Mouse (Mus musculus) cerebellum, adult 2 months (tissue): ENCODE measurements at regions not wholly inside any gene's neighbourhood (a gene's known extent, or its start where the extent isn't known, plus 50 kb on each side); places are given as distances from the start of the nearest gene placed in this dataset.
A peak's percentile ranks its signal among the peaks of the same experiment; 100 is the strongest.

Experiments used
- DNase-seq, 2 experiments: peaks; one replicate each; pipeline ENCODE4 v3.0.0; 2021
- H3K27ac ChIP-seq: fragments of 200-500 bp; 2 replicates; pipeline ENCODE4 v1.5.1; 2012; ENCODE audit warnings: low read length, control low read depth, inconsistent platforms; ENCODE audit not compliant: insufficient read depth
- H3K27me3 ChIP-seq: fragments of 200-500 bp; 2 replicates; pipeline ENCODE4 v1.6.1; 2012; ENCODE audit warnings: inconsistent platforms, mild to moderate bottlenecking, low read length, moderate library complexity; ENCODE audit not compliant: control insufficient read depth, insufficient read depth
- H3K4me1 ChIP-seq: fragments of 200-500 bp; 2 replicates; pipeline ENCODE4 v1.6.1; 2011; ENCODE audit warnings: low read length; ENCODE audit not compliant: control insufficient read depth, insufficient read depth
- H3K4me3 ChIP-seq: fragments of 200-500 bp; replicated peaks from 2 replicates; pipeline ENCODE3; 2011; ENCODE audit warnings: mild to moderate bottlenecking, low read depth, low read length, control low read depth; ENCODE audit not compliant: insufficient read depth
- CTCF ChIP-seq: fragments of 200-500 bp; IDR thresholded peaks from 2 replicates; pipeline ENCODE4 v1.5.1; 2011; ENCODE audit warnings: low read depth, mild to moderate bottlenecking, control low read depth, low read length, moderate library complexity, borderline replicate concordance; ENCODE audit not compliant: insufficient read depth
- POLR2A ChIP-seq: fragments of 200-500 bp; IDR thresholded peaks from 2 replicates; pipeline ENCODE4 v1.6.1; 2011; ENCODE audit warnings: low read length, control low read depth, borderline replicate concordance; ENCODE audit not compliant: insufficient read depth
- WGBS: fragments of 180-500 bp; shearing (Covaris S2); methylation state at CpG from one replicate; pipeline ENCODE4 v1.1.7; 2018; 5-methylcytosine and 5-hydroxymethylcytosine counted together

GRCm38 (mm10) chr4:124241600-124241999 is 323.8 kb upstream of the 4930535I16Rik start:
- no peak overlapping the region for H3K27ac ChIP-seq
- 12% methylated on average over 13 of the region's 13 CpGs for WGBS

GRCm38 (mm10) chr4:124236476-124236875 is 318.7 kb upstream of the 4930535I16Rik start:
- WGBS = 18% methylated on average over 16 of the region's 16 CpGs
- peak; percentile 18 to 24 for DNase-seq
- Histone ChIP-seq H3K4me1 (0 out of 2 replicates have a peak, but pooled peaks cover 2% of the 10 kb centered on the region), H3K27ac (no peak overlapping the region), H3K27me3 (no peaks in the 10 kb centered on the region), H3K4me3 (no peak overlapping the region)
- TF ChIP-seq CTCF (no peak), POLR2A (no peak)

More at GRCm38 (mm10) chr4:124241600-124241999, 323.8 kb upstream of the 4930535I16Rik start:
- DNase-seq = no peak
- TF ChIP-seq POLR2A = no peak
- TF ChIP-seq CTCF = no peak
- H3K4me1 ChIP-seq = no peaks in the 10 kb centered on the region
- H3K27me3 ChIP-seq = peaks cover 1% of the 10 kb centered on the region; the same call in 1 of the 2 replicates
- H3K4me3 ChIP-seq = no peak overlapping the region

- Histone ChIP-seq H3K27ac (no peak overlapping the region), H3K27me3 (no peaks in the 10 kb centered on the region), H3K4me3 (no peak overlapping the region), H3K4me1 (no peaks in the 10 kb centered on the region)
- peak; percentile 62 for TF ChIP-seq CTCF
- TF ChIP-seq POLR2A = no peak
- 4% methylated on average over 17 of the region's 17 CpGs for WGBS
- peak; percentile 54 to 63 for DNase-seq
These were observed 310.7 kb upstream of the 4930535I16Rik start for GRCm38 (mm10) chr4:124228537-124228936.

GRCm38 (mm10) chr4:124223646-124224500 is 306.1 kb upstream of the 4930535I16Rik start:
- Histone ChIP-seq H3K27me3 (no peaks in the 10 kb centered on the region), H3K4me3 (no peak overlapping the region), H3K4me1 (no peaks in the 10 kb centered on the region), H3K27ac (no peak overlapping the region)
- WGBS = 59% methylated on average over 15 of the region's 15 CpGs
- TF ChIP-seq POLR2A (no peak), CTCF (no peak)
- DNase-seq = no peak

GRCm38 (mm10) chr4:124221736-124222135 is 303.9 kb upstream of the 4930535I16Rik start:
- no peak for DNase-seq
- Histone ChIP-seq H3K27ac (no peak overlapping the region), H3K4me1 (peaks cover 3% of the 10 kb centered on the region; the same call in 1 of the 2 replicates), H3K4me3 (no peak overlapping the region), H3K27me3 (no peaks in the 10 kb centered on the region; the same call in 1 of the 2 replicates)
- 84% methylated on average over 4 of the region's 4 CpGs for WGBS
- TF ChIP-seq CTCF (no peak), POLR2A (no peak)

- peaks cover 3% of the 10 kb centered on the region; the same call in 1 of the 2 replicates for H3K4me1 ChIP-seq
- no peak overlapping the region for H3K4me3 ChIP-seq
- TF ChIP-seq POLR2A (no peak), CTCF (no peak)
- H3K27me3 ChIP-seq = no peaks in the 10 kb centered on the region; the same call in 1 of the 2 replicates
- WGBS = 19% methylated on average over 10 of the region's 10 CpGs
- DNase-seq = peak; percentile 27 to 44
- H3K27ac ChIP-seq = no peak overlapping the region
These were observed 299.4 kb upstream of the 4930535I16Rik start for GRCm38 (mm10) chr4:124217206-124217605.

- Histone ChIP-seq H3K27me3 (no peaks in the 10 kb centered on the region; the same call in 1 of the 2 replicates), H3K4me1 (peaks cover 3% of the 10 kb centered on the region; the same call in 1 of the 2 replicates), H3K4me3 (no peak overlapping the region), H3K27ac (no peak overlapping the region)
- peak; percentile 21 to 33 for DNase-seq
- TF ChIP-seq CTCF = no peak
- no peak for TF ChIP-seq POLR2A
- WGBS = 20% methylated on average over 5 of the region's 5 CpGs
These were observed 298.5 kb upstream of the 4930535I16Rik start for GRCm38 (mm10) chr4:124216351-124216750.

GRCm38 (mm10) chr4:124215077-124215476 is 297.3 kb upstream of the 4930535I16Rik start:
- 90% methylated on average over 7 of the region's 7 CpGs for WGBS
- DNase-seq = no peak
- Histone ChIP-seq H3K4me3 (no peak overlapping the region), H3K4me1 (peaks cover 3% of the 10 kb centered on the region; the same call in 1 of the 2 replicates), H3K27ac (no peak overlapping the region), H3K27me3 (no peaks in the 10 kb centered on the region; the same call in 1 of the 2 replicates)
- no peak for TF ChIP-seq CTCF
- no peak for TF ChIP-seq POLR2A
